Mouse (Mus musculus) ovary, postnatal 14 days (tissue): Measurements from ENCODE around the gene Nr1h2.

ENCODE experiments used
- DNase-seq: peaks from one replicate; pipeline ENCODE4 v3.0.0; 2022; ENCODE audit warnings: low spot score

Gene Nr1h2

GRCm38 (mm10) chr7:44549621-44550408, 3.9 kb downstream of the Nr1h2 start:
- DNase-seq, result no peak

- peak; percentile 99 for DNase-seq
Measured at GRCm38 (mm10) chr7:44548497-44549087, 5.2 kb downstream of the Nr1h2 start, which contains the start of gene Pold1. Gene Pold1, minus strand, starts transcription at chr7:44548849.

- DNase-seq, result no peak
Measured at GRCm38 (mm10) chr7:44547725-44548124, 6.0 kb downstream of the Nr1h2 start.

- no peak for DNase-seq
Measured at GRCm38 (mm10) chr7:44547041-44547440, 6.7 kb downstream of the Nr1h2 start.

- no peak for DNase-seq
Measured at GRCm38 (mm10) chr7:44546274-44546673, 7.5 kb downstream of the Nr1h2 start.

GRCm38 (mm10) chr7:44543071-44543470, 10.7 kb downstream of the Nr1h2 start:
- no peak for DNase-seq

GRCm38 (mm10) chr7:44542555-44542954, 11.2 kb downstream of the Nr1h2 start:
- no peak for DNase-seq

GRCm38 (mm10) chr7:44538756-44539624, 14.8 kb downstream of the Nr1h2 start:
- no peak for DNase-seq

GRCm38 (mm10) chr7:44537496-44537895, 16.3 kb downstream of the Nr1h2 start:
- no peak for DNase-seq

GRCm38 (mm10) chr7:44537009-44537408, 16.7 kb downstream of the Nr1h2 start:
- no peak for DNase-seq

GRCm38 (mm10) chr7:44536590-44536968, 17.2 kb downstream of the Nr1h2 start:
- no peak for DNase-seq

GRCm38 (mm10) chr7:44535657-44536589, 17.8 kb downstream of the Nr1h2 start:
- DNase-seq, result no peak

GRCm38 (mm10) chr7:44534656-44535441, 18.9 kb downstream of the Nr1h2 start:
- no peak for DNase-seq

- no peak for DNase-seq
Measured at GRCm38 (mm10) chr7:44534242-44534641, 19.5 kb downstream of the Nr1h2 start.

- DNase-seq, result no peak
Measured at GRCm38 (mm10) chr7:44533746-44534045, 20.1 kb downstream of the Nr1h2 start.

GRCm38 (mm10) chr7:44532918-44533745, 20.6 kb downstream of the Nr1h2 start:
- DNase-seq, result no peak

- no peak for DNase-seq
Measured at GRCm38 (mm10) chr7:44531946-44532732, 21.6 kb downstream of the Nr1h2 start, which contains the start of gene Spib. Gene Spib, minus strand, starts transcription at chr7:44532071.

- no peak for DNase-seq
Measured at GRCm38 (mm10) chr7:44531207-44531606, 22.5 kb downstream of the Nr1h2 start.

- no peak for DNase-seq
Measured at GRCm38 (mm10) chr7:44530507-44530906, 23.2 kb downstream of the Nr1h2 start.
